Mouse (Mus musculus): ENCODE results near the gene Zbtb18.

Gene Zbtb18

DNA sequence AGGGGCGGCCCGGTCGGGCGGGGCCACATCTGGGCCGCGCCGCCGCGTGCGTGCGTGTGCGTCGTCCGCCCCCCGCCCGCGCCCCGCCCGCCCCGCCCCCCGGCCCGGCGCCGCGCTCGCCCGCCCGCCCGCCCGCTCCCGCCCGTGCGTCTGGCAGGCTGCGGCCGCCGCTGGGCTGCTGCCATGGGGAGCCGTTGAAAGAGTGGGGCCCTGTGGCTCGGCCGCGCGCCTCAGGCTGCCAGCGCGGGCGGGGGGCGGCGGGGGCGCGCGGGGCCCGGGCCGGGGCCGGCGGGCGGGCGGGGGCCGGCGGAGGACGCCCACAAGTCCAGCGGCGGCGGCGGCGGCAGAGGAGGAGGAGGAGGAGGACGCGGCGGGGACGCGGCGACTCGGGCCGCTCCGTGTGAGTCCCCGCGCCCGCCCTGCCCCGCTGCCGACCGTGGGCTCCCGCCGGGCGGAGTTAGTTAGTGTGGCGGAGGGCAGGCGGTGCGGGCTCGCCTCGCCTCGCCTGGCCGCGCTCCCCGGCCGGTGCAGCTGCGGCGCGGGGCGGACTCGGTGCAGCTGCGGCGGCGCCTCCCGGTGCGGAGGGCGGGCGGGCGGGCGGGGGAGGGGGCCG, at the start of gene Zbtb18:
Gene Zbtb18 (plus strand): TSS at position 156 of the 613 bp plus-strand sequence.
- ATAC-seq (ENCODE audit: low TSS enrichment): no peak

DNA sequence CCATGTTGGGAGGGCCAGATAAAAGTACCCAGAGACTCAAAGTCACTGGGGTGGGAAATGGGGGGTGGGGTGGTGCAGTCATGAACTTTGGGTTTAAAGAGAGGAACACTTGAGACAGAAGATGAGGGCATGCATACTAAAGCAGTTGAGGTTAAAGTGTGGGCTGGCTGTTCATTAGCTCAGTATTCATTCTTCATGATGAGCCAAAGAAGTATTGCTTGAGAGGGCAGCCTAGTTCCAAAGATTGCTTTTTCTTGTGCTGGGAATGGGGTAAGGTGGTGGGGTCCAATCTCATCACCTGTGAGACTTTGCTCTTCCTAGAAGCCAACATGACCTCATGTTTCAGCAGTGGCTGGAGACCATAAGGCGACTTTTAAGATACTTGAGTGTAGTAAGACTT, 44.7 kb upstream of the Zbtb18 start:
- no peak for ATAC-seq (ENCODE audit: low TSS enrichment)

DNA sequence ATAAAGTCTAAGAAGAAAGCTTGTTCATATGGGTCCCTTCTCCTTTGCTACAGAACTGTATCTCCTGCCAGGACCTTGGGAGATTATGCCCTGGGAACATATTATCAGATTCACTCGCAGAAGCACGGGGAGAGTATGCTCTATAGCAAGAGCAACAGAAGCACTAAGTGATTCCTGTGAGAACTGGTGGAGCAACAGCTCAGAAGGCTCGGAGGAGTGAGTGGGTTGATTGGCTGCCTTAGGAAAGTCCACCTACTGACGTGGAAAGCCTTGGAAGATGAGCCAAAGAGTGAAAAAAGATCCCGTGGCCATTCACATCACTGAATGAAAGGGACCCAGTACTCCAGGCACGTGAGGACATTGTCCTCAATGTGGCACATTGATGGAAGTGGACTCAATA, 37.0 kb upstream of the Zbtb18 start:
- peak; percentile 99 for ATAC-seq (ENCODE audit: low TSS enrichment)

DNA sequence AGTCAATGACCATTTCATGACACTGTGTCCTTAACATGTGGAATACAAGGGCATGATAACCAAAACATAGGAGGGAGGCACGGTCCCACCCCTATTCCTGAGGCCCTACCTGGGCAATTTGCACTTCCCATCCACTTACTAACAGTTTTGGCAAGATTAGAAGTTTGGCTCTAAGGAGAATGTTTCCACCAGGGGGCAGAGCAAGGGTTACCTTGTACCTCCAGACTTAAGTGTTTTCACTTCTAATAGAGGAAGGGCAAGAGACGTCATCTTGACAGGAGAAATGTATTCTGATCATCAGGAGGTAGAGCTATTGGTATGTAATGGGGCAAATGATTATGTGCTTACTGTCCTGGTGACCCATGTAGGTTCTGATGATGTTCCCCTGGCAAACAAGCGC, 33.5 kb upstream of the Zbtb18 start:
- no peak for ATAC-seq (ENCODE audit: low TSS enrichment)

DNA sequence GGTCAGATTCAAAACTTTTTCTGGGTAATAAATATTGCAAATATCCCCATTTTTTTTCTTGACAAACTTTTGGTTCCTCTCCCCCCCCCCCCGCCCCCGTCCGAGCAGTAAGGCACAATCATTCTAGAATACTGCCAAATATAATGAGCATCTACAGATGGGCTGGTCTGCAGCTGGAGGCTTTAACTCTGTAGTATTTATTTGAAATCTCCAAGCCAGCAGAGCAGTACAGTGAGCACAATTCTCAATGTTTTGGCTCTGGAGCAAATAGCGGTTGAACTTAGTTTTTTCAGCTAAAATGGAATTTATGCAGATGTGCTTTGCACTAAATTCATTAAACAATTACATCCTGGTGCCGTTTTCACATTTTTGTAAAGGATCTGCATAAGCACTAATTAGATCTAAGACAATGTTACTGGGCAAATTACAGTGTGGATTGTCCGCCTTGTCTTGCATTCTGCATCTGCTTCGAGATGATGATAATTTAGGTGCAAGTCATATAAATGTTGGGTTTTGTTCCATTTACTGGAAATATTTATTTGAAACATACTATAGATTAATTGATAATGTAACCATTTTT, 31.3 kb upstream of the Zbtb18 start:
- ATAC-seq (ENCODE audit: low TSS enrichment): no peak

DNA sequence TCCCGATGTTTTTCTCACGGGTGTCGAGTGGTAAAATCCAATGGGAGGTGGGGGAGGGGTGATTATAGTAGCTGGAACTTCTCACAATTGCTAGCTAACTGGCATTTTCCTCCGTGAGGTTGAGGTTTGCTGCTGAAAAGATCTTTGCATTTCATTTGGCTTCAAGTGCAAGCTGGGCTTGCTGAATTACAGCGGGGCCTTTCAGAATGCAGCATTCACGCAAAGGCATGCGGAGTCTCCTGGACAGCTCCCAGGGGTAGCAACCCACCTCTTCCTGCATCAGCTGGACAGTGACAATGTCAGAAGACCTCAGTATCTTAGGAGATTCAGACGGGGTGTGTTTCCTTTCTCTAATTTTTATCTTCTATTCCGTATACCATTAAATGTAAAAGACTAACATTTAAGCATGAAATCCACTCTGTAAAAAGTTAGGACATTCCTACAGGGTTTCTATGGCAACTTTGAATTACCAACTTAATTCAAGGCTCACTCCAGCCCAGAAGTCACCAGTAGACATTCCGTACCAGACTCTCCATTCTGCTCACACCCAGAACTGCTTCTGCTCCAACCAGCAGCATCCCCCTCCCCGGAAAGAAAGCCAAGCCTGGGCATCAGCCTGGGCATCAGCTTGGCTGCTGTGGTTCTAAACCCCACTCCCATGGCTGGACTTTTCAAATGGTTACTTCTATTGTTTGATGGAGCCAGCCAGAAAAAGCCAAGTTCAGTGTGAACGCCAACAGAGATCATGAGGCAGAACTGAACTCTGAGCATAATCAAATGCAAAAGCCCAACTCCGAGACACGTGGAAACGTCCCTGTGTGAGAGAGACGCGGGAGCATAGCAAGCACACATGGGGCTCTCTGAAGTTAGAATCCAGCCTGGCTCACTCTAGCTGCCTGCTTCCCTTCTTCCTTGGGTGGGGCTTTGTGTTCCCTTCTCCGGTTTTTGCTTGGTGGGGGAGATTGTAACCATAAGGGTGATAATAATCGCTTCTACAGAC, 30.5 kb upstream of the Zbtb18 start:
- ATAC-seq (ENCODE audit: low TSS enrichment): peak; percentile 50; the same call in 1 of the 2 replicates

DNA sequence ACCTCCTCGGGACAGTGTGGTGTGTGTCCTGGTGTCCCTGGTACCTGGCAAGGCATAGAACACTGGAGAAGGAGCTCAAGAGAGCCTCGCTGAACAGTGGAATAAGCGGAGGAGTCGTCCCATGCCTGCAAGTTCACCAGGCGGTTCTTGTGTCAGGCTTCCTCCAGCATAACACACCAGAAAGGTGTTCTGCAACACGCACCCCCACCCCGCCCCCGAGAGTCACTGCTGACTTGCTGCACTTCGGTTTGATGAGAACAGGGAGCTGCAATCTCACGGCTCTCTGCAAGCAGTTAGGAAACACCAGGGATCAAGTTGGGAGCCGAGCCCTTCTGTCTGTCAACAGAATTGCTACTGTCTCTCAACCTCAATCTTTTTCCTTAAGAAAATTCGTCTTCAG, 22.8 kb upstream of the Zbtb18 start:
- no peak for ATAC-seq (ENCODE audit: low TSS enrichment)

DNA sequence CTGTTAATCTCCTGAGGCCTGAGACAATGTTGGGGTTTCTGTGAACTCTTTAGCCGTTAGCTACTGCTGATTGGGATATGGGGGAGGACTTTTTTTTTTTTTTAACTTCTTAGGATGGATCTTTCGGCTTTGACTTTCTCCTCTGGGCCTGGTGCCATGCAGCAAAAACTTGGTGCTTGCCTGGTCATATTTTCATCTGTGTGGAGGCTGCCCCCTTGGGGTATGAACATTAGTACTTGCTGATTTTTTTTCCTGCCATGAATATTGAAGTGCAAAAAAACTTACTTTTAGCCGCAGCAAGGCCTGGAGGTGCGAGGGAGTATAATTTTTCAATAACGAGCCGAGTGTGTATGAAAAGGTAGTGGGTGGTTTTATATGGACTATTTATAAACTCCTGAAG, 22.0 kb upstream of the Zbtb18 start:
- peak; percentile 64 for ATAC-seq (ENCODE audit: low TSS enrichment)

DNA sequence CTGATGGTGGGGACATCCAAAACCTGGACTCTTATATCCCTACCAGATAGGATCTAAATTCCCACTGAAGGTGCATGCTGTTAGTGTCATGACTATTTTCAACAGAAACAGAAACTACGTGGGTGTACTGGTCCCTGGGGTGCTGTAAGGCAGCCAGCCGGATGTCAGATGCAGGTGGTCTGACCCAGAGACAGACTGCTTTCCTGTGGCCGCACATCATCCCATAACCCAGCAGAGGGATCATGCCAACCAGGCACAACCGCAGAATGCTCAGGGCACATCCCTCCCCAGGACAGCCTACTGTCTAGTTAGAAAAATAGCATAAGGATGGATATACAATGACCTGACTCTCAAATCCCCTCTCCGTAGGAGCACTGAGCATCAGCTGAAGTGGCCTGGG, 14.3 kb upstream of the Zbtb18 start:
- 0 out of 2 replicates have a peak, but pooled peaks have one; percentile 6 for ATAC-seq (ENCODE audit: low TSS enrichment)

DNA sequence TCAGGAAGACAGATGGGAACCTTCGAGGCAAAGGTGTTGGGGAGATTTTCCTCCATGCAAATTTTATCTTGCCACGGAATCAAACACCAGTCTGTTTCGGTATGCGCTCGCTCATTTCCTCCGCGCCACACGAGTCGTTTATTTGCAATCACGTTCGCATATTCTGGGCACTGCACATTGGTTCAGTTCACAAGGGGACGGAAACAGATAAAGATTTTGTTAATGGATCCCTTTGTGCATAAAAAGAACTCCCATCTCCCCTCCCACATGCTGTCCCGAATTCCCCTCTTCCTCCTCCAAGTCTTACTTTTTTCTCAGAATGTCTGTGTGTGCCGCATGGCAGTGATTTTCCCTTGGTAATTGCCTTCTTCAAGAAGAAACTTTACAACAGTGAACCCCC, 13.8 kb upstream of the Zbtb18 start:
- ATAC-seq (ENCODE audit: low TSS enrichment): peak; percentile 60

DNA sequence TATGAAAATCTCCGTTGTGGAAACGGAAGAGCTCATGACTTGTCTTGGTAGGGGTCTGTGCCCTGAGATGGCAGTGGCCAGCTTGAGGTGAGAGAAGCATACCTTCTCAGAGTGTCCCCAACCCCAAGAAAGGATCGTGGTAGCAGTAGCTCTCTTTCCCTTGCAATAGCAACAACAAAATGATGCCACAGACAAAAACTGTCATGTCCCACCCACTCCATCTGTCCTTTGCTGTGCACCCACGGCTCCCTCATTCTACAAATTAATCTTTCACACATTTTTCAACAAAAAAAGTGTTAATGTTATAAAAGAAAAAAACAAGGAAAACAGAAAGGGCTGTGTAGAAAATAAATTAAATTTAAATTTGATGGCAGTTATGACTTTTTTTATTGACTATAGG, 13.1 kb upstream of the Zbtb18 start:
- ATAC-seq (ENCODE audit: low TSS enrichment): no peak

DNA sequence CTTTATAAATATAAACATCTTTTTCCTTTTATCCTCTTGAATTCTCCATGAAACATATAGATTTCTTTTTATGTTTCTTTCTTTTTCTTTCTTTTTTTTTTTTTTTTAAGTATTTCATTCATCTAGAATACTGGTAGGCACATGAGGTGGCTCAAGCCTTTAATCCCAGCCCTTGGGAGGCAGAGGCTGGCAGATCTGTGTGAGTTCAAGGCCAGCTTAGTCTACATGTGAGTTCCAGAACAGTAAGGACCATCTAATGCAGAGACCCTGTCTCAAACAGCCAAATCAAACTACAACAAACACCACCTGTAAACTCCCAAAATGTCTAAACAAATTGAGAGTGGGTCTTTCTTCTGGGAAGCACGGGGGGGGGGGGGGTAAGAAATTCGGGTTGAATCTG, 1.7 kb upstream of the Zbtb18 start:
- ATAC-seq (ENCODE audit: low TSS enrichment): no peak

DNA sequence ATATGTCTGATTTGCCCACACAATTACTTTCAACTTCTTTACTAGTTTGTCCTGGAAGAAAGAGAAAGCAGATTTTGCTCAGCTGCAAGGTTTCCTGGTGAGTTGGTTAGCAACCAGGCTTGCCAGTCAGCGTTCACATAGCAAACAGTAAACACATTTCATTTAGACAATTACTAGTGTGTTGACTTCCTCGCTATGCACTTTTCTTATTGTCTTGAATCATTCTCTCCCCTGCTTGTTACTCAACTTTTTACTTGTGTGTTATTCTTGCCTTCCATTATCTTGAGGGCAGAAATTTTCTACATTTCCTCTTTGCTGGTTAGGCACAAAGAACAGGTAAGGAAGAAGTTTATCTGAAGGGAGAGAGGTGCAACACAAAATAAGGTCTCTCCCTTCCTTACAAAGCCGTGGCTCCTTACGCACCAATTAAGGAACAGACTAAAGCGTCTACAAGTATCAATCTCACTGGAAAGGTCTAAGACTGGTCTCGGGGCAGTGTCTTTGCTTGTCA, 1.1 kb upstream of the Zbtb18 start:
- ATAC-seq (ENCODE audit: low TSS enrichment): no peak

DNA sequence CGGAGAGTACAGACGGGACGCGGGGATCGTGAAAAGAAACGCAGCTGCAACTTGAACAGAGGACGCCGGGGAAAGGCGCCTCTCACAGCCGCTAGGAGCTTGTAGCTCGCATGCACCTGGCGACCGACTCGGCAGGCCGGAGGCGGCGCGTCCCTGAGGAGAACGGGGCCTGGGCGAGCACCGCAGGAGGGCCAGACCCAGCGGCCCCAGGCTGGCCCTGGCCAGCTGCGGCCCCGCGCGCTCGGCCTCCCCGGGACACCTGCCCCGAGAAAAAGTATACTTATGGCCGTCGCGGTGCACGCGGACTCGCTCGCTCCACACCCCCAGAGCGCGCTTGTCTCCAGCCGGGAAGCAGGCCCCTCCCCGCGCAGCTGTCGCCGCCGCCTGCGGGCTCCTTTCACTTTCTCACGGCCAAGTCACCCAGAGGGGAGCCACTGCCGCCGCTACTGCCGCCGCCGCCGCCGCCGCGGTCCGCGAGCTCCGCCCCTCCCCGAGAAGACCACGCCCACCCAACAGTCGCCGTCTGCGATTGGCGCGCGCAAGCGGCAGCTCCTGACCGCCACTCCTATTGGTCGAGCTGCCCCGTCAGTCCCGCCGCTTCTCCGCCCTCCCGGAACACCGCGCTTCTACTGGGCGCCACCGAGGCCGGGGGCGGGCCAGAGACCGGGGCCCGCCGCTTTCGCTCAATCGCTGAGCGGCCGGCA, 507 bp upstream of the Zbtb18 start:
- peak; percentile 89 for ATAC-seq (ENCODE audit: low TSS enrichment)

DNA sequence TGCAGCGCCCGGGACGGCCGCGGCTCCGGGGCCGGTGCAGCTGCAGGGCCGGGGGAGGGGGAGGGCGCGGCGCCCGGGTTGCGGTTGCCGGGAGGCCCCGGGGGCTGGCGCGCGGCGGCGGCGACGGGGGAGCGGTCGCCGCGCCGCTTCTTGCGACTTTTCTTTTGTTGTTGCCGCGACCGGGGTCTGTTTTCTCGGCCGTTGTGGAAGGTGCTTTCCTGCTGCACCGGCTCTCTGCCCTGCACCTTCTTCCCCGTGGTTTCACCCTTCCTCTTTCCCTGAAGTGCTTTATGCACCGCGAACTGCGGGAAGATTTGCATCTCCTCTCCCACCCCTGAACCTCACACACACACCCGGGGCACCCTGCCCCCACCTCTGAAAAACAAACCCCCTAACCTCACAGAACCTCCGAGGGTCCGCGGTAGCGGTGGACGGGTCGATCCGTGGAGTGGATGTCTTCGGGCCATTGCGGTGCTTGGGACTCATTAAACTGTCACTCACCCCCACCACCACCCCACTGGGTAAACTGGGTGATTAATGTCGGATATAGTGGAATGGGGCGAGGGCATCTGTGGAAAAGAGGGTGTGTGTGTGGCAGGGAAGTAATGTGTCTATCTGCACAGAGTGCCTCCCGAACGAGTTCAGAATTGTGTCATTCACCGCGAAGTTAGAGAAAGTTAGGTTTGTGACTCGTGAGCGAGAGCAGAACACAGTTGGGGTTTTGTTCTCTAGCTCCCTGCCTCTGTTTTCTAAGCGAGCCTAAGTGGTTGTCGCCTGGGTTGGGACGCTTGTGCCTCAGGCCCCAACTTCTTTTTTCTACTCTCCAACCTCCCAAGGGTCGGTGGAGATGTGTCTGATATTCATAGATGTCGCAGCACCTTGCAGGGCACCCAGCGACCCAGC, 921 bp downstream of the Zbtb18 start:
- ATAC-seq (ENCODE audit: low TSS enrichment): no peak

DNA sequence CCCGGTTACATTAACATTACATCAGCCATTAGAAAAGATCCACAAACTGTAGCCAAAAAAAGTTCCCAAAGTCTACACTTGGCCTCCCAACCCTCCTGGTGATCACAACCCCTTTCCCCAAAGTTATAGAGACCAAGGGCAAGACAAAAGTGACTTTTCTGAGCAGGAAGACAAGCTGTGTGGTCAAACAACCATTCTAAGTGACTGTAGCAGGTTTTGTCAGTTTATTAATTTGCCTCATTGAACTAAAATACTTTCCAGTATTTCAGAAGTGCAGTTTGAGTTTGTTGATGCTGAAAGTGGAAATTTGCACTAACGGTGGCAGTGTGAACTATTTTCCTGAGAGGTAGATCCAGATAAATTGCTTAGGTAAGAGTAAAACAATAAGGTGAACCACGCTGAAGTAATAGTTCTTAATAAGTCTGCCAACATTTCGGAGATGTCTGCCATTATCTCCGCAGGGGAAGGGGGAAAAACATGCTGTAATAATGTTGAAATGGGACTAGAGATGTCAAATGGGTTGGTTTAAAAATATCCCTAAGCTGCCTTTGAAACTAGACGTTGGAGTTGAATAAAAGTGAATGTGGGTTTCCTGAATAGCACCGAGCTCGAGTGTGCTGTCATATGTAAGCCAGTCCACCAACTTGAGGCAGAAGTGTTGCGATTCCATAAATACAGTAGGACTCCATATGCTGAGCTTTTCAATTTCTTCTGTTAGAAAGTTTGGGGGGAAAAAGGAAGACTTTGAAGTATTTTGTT, 1.8 kb downstream of the Zbtb18 start:
- peak; percentile 2; the same call in 1 of the 2 replicates for ATAC-seq (ENCODE audit: low TSS enrichment)

DNA sequence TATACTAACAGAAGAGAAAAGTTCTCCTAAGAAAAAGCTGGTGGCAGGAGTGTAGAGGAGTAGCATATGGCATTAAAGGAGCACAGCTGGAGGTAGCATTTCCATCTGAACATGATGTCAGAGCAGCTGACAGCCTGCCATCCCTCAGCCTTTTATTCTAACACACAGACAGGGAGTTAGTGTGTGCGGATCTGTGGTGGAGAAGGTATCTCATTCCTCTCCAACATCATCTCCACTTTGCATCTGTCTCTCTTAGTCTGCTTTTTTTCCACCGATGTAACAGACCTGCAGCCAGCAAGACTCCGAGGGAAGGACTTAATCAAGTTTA, 2.3 kb downstream of the Zbtb18 start:
- ATAC-seq (ENCODE audit: low TSS enrichment): peak; percentile 21; the same call in 1 of the 2 replicates

DNA sequence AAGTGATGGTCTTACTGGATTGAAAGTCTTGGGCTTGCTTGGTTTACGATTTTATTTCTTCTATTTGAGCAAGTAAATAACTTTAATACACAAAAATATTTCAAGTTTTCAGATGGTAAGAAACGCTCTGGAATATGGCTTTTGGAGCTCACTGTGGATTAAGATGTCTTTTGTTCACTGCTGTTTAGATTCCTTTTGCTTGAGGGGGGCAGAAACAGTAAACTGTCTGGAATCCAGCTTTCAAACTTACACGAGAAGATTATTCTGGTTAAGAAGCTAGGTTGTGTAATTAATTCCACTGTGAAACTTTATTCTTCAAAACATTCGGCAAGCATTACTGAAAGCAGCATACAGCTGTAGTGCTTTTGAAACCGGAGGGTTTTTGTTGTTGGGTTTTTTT, 2.8 kb downstream of the Zbtb18 start:
- ATAC-seq (ENCODE audit: low TSS enrichment): no peak

DNA sequence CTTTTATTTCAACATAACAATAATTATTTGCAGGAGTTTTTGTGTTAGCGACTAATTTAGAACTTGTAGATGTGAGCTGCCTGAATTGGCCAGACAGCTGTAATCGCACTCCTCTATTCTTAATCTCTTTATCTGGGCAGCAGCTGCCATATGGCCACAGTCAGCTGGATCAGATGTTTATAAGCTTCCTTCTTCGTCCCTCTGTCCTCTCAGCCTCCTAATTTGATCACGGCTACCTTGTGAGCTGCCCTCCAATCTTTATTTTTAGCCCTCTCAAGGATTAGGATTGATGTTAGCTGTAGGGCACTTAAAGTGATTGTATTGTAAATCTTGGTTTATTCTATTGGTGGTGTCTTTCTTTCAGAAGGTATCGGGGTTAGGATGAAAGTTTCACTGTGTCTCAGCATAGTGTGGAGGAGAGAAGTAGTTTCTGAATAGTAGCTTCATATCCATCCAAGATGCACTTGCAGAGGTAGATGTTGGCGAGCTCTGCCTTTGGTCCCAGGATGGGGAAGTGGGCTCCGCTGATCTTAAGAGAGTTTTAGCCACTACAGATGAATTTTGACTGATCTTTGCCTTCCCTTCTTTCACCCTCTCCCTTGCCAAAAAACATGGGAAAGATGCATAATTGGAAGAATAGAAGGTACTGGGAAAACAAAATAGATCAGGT, 3.4 kb downstream of the Zbtb18 start:
- no peak for ATAC-seq (ENCODE audit: low TSS enrichment)

DNA sequence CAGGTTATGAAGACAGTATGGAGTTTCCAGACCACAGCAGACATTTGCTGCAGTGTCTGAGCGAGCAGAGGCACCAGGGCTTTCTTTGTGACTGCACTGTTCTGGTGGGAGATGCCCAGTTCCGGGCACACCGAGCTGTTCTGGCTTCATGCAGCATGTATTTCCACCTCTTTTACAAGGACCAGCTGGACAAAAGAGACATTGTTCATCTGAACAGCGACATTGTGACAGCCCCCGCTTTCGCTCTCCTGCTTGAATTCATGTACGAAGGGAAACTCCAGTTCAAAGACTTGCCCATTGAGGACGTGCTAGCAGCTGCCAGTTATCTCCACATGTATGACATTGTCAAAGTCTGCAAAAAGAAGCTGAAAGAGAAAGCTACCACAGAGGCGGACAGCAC, 4.9 kb downstream of the Zbtb18 start:
- peak; percentile 22 for ATAC-seq (ENCODE audit: low TSS enrichment)
